Mouse (Mus musculus) mature B cell (primary cell): ENCODE measurements around the gene Cx3cl1.

Experiments used
- in situ Hi-C: fragments of 300-500 bp; cut with MboI; formaldehyde crosslinking; loops from 2 replicates; pipeline ENCODE4 v1.14.3; 2019

Cx3cl1 gene

GRCm38 (mm10) chr8:94773700-94774171 lies 1.9 kb downstream of the Cx3cl1 start:
- in situ Hi-C loops = no loop called here

GRCm38 (mm10) chr8:94774601-94775000 lies 2.8 kb downstream of the Cx3cl1 start:
- in situ Hi-C loops = no loop called here

GRCm38 (mm10) chr8:94776346-94776745 lies 4.5 kb downstream of the Cx3cl1 start:
- in situ Hi-C loops = no loop called here

GRCm38 (mm10) chr8:94778036-94778435 lies 6.2 kb downstream of the Cx3cl1 start:
- in situ Hi-C loops = no loop called here

- in situ Hi-C loops = no loop called here
Observed at GRCm38 (mm10) chr8:94778473-94778872, 6.7 kb downstream of the Cx3cl1 start.

- in situ Hi-C loops = no loop called here
Observed at GRCm38 (mm10) chr8:94778895-94779533, 7.2 kb downstream of the Cx3cl1 start.

GRCm38 (mm10) chr8:94779534-94780294 lies 7.9 kb downstream of the Cx3cl1 start:
- in situ Hi-C loops = no loop called here

GRCm38 (mm10) chr8:94780491-94781154 lies 8.8 kb downstream of the Cx3cl1 start:
- in situ Hi-C loops = no loop called here

GRCm38 (mm10) chr8:94781155-94781837 lies 9.5 kb downstream of the Cx3cl1 start:
- in situ Hi-C loops = no loop called here

- in situ Hi-C loops = no loop called here
Observed at GRCm38 (mm10) chr8:94781838-94782235, 10.0 kb downstream of the Cx3cl1 start.

- in situ Hi-C loops = no loop called here
Observed at GRCm38 (mm10) chr8:94783890-94784289, 12.1 kb downstream of the Cx3cl1 start.

- in situ Hi-C loops = no loop called here
Observed at GRCm38 (mm10) chr8:94785247-94785985, 13.6 kb downstream of the Cx3cl1 start.

GRCm38 (mm10) chr8:94785995-94786595 lies 14.3 kb downstream of the Cx3cl1 start:
- in situ Hi-C loops = no loop called here

GRCm38 (mm10) chr8:94787524-94788501 lies 16.0 kb downstream of the Cx3cl1 start:
- in situ Hi-C loops = no loop called here

GRCm38 (mm10) chr8:94789256-94789955 lies 17.6 kb downstream of the Cx3cl1 start:
- in situ Hi-C loops = no loop called here

GRCm38 (mm10) chr8:94794368-94794767 lies 22.6 kb downstream of the Cx3cl1 start:
- in situ Hi-C loops = no loop called here

GRCm38 (mm10) chr8:94794782-94795181 lies 23.0 kb downstream of the Cx3cl1 start:
- in situ Hi-C loops = no loop called here

GRCm38 (mm10) chr8:94800278-94800968 lies 28.6 kb downstream of the Cx3cl1 start:
- in situ Hi-C loops = no loop called here
